Mouse (Mus musculus) layer of hippocampus, adult 9-11 months (tissue): ENCODE results near the gene Glis2.

Experiments
- DNase-seq: peaks from one replicate; pipeline ENCODE4 v3.0.0; 2022

The Glis2 gene

DNA sequence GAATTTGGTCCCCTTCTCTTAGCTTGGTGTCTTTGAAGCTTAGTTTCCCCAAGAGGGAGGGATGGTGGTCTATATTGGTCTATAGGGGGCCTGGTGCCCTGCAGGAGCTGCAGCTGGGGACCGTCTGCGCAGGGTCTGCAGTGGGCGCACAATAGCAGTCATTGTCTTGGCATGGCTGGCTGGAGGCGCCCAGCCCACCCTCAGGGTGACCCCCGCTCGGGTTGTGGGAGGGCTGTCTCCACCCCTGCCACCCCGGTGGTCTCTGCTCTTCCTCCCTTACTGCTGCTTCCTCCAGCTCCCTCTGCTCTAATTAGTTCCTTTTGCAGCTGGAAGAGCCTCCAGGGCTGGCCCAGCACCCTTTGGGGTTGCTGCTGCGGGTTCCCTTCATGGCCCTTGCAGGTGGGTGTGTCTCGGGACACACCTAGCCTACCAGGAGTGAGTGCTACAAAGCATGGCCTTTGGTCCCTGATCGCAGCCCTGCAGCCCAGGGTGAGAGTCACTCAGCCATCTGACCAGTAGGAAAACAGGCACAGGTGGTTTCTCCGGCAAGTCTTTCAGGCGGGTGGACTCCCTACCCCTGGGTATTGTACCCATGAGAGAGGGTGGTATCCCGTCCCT lies 11.1 kb downstream of the Glis2 start:
- no peak for DNase-seq

DNA sequence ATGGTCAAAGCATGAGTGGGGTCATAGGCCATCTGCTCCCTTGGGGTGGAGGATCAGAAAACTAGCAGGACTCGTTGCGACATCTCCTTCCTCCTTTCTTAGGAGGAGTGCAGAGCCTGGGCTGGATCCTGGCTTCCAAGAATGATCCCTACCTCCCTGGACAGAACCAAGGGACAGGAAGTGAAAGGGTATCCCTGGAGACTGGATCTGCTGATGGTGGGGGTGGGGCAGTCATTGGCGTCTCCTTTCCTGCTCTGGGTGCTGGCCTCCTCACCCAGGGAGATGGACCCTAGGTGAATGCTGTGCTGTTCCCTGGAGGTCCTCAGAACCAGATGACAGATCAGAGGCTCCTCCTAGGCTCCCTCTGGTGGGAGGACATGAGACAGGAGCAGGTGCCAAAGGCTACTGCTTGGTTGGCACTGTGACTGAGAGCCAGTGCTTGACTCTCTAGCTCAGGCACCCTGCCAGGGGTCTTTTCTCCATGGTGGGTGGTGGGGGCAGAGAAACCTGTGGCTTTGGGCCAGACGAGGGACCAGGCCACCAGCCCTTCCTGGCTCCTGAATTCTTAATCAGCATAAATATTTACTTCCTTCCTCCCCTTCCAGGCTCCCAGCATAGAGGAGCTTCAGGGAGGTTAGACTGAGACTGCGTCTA lies 12.0 kb downstream of the Glis2 start:
- DNase-seq: no peak

DNA sequence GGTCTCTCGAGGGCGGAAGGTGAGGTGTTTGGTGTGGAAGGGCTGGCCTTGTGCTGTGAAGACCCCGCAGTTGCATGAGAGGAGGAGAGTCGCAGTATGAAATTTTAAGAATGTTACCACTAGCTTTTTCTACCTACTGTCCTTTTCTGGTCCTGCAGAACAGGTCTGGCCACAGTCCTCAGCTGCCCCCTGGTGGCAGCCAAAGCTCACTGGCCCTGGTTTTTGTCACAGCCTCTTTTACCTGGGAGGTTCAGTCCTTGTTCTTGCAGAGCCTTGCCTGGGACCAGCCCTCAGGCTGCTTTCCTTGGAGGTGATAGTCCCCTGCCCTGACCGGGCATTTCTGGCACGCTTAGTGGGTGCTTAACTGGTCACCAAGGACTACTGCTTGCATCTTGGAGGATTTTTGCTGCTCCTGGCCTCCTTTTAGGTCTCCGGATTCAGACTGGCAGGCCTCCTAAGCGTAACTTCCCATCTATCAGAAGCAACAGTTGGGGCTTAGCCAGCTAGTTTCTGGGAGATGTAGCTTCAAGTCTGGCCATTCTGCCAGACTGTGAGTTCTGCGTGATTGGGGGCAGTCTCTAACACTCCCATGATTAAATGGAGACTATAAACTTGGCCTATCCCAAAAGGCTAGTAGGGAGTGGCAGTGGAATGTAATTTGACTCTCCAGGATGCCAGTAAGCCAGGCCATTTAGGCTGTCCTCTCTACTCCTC lies 13.5 kb downstream of the Glis2 start:
- DNase-seq: peak; percentile 74

DNA sequence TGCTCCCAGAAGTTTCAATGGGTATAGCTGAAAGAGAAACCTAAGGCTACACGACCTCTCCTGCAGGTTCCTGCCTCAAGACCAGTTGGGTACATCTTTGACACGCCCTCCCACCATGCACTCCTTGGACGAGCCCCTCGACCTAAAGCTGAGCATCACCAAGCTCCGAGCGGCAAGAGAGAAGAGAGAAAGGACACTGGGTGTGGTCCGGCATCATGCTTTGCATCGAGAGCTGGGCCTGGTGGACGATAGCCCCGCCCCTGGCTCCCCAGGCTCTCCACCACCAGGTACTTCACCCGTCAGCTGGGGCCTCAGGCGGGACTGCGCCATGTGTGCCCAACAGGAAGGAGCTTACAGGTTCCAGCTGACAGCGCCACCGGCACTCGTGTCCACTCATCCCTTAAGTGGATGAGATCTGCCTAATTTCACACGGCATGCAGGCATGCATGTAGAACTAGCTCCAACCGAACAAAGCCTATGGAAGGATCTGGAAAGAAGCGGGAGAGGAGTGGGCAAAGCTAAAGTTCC lies 14.1 kb downstream of the Glis2 start:
- DNase-seq: no peak

DNA sequence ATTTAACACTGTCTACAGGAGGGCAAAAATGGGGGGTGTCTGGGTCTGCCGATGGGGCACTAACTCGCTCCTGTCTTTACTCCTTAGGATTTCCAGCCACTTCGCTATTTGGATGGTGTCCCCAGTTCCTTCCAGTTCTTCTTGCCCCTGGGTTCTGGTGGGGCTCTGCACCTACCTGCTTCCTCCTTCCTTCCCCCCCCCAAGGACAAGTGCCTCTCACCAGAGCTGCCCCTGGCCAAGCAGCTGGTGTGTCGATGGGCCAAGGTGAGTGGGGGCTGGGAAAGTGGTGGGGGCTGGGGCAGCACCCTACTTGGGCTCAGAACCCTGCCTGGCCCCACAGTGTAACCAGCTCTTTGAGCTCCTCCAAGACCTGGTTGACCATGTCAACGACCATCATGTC lies 16.7 kb downstream of the Glis2 start:
- no peak for DNase-seq

DNA sequence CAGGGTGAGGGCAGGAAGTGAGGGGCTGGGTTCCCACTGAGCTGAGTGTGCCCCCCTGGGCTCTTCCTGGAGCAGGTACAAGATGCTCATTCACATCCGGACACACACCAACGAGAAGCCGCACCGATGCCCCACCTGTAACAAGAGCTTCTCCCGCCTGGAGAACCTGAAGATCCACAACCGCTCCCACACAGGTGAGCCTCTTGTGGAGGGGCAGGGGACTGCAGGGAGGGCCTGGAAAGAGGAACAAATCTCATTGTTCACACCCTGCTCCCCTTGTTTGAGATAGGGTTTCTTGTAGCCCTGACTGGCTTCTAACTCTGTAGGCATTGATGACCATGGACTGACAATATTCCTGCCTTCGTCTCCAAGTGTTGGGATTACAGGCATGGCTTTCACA lies 17.2 kb downstream of the Glis2 start:
- no peak for DNase-seq

DNA sequence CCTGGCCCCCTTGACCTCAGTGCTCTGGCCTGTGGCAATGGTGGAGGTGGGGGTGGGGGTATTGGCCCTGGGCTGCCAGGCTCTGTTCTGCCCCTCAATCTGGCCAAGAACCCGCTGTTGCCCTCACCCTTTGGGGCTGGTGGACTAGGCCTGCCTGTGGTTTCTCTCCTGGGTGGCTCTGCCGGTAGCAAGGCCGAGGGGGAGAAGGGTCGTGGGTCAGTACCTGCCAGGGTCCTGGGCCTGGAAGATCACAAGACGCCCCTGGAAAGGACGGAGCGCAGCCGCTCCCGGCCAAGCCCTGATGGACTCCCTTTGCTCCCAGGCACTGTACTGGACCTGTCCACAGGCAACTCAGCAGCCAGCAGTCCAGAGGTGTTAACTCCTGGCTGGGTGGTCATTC lies 19.2 kb downstream of the Glis2 start:
- DNase-seq: no peak

DNA sequence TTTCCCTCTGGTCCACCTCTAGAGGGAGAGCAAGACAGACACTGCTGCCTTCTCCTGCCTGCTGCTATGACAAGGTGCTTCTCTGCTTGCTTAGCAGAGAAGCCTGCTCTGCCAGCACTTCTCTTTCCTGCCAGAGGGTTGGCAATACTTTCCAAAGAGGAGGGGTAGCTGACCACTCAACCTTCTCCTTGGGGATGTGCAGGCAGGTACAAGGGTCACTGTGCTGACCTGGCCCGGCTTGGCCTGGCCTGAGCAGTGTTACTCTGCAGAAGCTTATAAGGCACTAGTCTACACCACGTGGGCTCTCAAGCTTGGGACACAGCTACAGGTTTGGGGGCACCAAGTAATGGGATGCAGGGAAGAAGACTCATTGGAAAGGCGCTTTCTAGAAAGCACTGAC lies 20.1 kb downstream of the Glis2 start:
- no peak for DNase-seq

DNA sequence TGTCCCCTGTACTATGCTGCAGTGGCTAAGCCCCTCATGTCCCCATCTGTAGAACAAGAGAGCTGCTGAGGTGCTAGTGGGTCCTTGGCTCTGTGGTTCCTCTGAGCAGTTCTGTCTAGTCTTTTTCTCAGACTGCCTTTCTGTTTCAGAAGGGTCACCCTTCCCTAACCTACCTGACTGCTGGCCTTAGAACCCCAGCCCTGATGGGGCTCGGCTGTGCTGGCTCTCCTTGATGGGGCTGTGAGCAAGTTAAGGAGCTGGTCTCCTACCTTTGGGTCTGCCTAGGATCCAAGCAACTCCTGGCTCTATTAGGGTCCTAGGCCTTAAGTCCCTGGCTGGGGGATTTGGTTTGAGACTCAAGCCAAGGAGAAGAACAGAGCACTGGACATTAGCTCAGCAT lies 20.8 kb downstream of the Glis2 start:
- no peak for DNase-seq

DNA sequence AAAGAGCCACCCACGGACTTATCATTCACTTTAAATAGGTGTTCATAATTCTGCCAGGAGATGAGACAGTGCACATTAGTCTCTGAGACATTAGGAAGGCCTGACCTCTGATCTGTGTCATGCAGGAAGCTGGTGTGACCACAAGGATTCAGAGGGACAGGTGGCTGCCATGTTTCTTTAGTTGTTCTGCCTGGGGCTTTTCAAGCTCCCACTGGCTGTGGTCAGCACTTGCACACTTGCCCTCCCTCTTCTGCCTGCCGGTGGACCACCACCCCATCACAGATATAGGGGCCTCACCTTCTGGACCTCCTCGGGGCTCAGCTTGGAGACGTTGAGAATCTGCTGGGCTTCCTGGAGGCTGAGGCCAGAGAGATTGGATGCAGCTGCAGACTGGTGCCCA lies 22.3 kb downstream of the Glis2 start:
- DNase-seq: no peak

DNA sequence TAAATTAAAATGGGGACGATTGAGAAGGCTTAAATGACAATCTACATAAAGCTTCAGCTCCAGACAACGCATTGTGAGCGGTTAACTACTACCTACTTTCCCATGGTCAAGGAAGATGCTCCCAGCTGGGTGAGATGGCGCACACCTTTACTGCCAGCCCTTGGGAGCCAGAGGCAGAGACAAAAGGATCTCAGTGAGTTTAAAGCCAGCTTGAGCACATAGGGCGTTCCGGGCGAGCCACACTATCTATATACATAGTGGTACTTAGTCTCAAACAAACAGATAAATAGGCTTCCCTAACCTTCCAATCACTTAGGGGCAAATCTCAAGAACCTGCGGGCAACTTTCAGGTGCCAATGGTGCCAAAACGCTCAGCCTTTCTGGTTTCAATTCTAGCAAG lies 29.6 kb downstream of the Glis2 start:
- no peak for DNase-seq

DNA sequence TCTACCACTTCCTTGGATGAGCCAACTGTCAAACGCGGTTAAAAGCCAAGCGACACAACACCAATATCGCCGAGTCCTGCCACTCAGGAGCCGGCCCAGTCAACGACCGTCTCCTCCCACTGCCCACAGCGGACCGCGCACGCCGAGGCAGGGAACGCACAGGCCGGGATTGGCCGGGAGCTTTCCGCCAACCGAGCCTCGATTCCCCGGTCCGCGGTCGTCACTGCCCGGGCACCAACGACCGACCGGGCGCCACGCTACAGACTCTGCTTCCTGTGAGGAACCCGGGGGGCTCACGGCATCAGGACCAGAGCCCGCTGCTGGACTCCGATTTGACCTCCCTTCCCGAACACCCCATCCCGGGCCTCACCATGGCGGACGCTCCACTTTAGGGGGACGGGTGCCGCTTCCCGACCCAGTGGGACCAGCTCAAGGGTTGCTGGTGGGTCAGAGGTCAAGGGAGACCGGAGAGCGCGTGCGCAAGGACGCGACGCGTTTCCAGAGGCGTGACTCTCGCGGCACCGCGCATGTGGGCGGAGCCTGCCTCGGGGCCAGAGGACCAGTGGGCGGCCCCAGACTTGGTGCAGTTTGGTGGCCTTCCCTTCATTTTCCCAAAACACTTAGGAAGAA lies 30.1 kb downstream of the Glis2 start, which contains the start of gene Pam16:
Gene Pam16, minus strand, starts transcription at position 508 of the 630 bp plus-strand sequence.
- peak; percentile 94 for DNase-seq

DNA sequence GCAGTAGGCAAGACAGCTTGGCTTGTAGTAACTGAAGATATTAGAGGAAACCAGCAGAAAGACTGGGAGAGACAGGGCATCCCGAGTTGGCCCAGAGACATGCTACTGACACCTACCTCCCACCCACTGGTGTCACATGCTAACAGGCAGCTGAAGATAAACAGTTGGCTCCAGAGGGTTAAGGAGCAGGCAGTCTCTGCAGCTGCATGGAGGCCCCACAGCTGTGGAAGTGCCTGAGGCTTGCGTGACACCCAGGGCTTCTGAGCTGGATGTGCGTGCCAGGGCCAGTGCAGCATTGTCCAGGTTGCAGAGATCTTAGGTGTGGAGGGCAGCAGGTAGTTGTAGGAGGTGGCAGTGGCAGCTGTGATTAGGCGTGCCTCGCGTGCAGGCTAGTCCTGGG lies 32.6 kb downstream of the Glis2 start:
- DNase-seq: no peak

DNA sequence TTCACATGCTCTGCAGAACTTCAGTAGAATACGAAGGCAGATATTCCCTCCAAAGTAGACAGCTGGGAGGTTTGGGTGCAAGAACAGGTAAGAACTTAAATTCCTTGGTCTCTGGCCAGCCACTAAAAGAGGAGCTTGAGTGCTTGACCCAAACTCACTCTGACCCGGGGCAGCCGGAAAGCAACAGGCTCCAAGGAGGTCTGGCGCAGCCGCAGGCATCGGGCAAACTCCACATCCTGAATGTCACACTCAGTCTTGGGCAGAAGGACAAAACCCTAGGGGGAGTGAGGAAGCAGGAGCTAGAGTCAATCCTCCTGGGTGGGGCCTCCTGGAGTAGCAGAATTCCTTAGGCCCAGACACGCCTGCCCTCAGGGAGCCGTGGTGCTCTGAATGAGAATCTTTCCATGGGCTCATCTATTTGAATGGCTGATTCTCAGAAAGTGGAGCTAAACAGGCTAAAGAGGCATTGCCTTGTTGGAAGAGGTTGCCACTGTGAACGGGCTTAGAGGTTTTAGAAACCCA lies 34.4 kb downstream of the Glis2 start:
- DNase-seq: no peak

DNA sequence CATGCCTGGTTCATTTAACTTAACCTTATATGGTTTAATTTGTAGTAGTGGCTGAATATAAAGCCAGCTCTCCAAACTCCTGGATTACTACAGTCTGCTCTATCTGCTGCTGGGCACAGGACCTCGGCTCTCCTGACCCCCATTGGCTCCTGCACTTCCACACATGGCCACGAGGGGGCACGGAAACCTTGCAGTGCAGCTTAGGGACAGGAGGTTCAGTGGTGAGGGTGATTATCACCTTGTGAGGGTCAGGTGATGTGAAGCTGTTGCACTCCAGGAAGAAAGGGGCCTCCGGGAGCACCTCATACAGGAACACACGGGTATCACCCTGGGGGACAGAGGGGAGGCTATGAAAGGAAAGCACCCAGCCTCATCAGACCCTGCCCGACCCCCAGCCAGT lies 35.4 kb downstream of the Glis2 start:
- no peak for DNase-seq

DNA sequence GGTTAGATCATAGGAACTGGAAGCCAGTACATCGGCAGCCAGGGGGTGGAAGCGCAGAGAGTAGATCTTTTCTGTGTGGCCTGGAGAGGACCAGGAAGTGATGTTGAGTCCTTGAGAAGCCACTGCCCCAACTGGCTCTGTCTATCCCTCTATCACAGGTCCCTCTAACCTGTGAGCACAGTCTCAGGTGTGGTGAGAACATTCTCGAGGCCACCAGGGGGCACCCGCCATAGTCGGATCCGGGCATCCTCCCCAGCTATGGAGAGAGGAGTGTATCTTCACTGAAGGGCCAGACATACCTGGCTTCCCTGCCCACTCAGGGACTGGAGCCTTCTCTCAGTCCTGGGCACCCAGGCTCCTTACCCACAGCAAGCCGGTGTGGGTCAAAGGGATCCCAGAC lies 37.5 kb downstream of the Glis2 start:
- DNase-seq: no peak

DNA sequence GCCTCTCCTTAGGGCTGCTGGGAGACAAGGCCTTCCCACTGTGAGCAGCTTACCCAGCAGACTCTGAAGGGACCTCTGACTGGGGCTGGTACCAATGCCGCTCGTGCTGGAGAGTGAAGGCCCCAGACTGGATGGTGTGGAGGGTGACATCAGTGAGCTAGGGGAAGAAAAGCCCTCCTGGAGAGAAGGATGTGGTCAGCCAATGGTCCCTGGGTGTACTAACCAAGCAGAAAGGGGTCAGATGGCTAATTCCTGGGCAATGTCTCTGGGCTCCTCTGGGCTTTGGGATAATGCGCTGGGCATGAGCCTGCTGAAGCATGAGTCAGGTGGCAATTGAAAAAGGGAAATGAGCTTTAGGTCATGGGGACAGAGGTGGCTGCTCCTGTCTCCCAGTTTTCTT lies 39.1 kb downstream of the Glis2 start:
- no peak for DNase-seq

DNA sequence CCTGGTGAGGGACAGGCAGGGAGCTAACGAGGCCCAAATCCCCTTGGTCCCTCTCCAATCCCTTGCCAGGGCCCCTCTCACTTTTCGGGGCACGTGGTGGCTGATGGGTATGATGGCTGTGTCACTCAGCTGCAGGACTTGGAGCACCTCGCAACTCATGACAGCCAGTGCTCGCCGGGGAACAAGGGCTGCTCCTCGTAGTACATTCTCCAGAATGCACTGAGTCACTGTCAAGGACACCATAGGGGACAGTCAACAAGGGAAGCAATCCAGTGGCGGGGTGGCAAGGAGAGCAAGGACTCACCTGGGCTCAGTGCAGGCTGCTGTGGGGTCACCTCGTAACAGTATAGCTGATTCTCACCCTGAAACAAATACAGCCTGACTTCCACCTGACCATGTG lies 40.2 kb downstream of the Glis2 start:
- no peak for DNase-seq

DNA sequence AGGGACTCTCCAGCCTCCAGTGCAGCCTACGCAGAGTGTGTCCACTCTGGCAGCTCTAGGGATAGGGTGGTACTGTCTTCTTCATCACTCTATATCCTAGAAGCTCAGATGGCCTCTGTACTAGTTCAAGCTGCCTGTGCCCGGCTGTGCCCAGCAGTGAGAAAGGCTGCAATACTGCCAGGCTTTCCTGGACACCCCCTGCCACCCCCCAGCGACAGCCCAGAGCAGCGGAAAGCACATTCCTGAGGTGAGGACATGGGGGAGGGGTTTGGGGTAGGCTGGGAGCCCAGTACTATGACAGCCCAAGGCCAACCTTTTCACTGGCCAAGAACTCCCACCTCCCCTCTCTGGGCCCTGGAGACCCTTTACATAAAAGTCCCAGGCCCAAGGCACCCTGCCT lies 41.2 kb downstream of the Glis2 start:
- no peak for DNase-seq

DNA sequence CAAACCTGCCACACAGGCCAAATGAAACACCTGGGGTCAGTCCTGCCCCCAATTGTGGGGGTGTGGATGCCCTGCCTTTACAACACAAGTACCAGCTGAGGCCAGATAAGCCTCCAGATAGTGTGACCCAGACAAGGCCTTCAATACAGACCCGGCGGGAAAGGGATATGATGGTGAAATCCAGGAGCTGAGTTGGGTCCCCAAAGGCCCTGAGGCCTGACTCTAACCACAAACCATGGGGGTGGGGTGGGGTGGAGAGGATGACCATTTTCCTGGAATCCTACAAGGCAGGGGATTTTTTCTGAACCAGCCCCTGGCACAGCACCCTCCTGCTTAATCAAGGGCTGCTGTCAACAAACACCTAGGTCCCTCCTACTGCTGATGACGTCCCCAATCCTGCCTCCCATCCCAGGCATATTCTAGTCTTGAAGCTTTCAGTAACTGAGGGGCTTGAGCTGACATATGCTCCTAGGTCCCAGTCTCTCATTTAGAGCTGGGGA lies 44.4 kb downstream of the Glis2 start:
- DNase-seq: no peak

DNA sequence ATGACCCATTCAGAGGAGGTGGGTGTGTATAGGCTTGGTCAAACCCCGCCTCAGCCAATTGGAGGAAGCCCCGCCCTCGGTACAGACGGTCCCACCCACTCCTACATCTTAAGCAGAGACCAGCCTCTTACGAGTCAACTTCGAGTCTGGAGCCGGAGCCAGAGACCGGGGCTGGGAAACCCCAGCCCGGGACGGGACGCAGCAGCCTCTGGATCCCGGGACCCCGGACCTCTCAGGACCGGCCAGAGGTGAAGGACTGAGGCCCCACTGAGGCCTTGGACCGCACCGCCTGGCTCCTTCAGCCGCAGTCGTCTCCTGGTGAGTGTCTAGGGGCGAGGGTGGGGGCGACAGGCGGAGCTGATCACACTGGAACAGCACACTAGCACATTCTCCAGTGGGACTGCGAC lies 45.3 kb downstream of the Glis2 start, which contains the start of the genes Vasn and Dnaja3:
Gene Vasn, plus strand, starts transcription at position 111 of the 407 bp plus-strand sequence.
Gene Dnaja3, plus strand, starts transcription at position 159 of the 407 bp plus-strand sequence.
- DNase-seq: peak; percentile 71

DNA sequence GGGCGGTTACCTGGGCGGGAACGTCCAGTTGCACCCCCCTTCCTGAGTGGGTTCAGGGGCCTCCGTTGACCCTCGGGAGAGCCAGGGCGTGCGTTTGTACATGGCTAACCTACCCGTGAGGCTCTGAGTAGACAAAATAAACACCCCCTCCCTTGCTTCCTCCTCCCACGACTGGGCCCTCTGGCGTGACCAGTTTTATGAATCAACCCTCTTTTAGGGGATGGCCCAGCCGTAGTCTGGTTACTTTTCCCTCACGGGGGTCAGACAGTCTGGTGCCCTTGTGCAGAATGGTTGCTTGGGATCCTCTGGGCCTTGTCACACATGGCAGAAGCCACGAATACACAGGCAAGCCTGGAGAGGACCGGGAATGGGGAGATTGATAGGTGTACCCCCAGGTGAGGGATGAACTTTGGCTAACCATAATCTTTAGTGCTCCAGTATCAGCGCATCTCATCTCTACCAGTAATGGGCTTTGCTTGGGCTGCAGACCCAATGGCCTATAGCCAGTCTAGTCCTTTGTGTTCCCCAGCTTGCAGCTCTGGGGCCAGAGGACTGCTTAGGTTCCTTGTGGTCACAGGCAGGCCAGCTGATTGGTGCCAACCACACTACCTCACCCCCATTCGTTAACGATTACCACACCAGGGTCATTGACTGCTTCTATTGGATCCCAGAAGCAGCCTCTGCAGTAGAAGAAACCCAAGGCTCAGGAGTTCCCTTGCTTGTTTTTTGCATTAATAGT lies 45.9 kb downstream of the Glis2 start:
- DNase-seq: no peak
